Mouse (Mus musculus): ENCODE measurements at regions not wholly inside any gene's neighbourhood (a gene's known extent, or its start where the extent isn't known, plus 50 kb on each side); places are given as distances from the start of the nearest gene placed in this dataset.
A peak's percentile ranks its signal among the peaks of the same experiment; 100 is the strongest.

DNA sequence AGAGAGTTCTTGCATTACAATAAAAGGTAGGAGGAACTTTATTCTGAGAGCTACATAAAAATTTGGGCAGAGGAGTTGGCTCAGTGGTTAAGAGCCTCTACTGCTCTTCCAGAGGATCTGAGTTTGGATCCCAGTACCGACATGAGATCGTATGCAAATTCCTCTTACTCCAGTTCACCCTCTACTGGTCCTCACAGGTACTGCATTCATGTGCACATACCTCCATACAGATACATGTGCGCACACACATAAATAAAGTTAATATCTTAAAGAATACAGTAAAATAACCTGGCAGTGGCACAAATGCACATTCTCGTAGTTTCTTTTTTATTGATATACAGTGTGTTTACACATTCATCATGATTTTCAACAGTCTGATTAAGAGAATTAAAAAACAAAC is 232.4 kb downstream of the Vps13c start:
- no peak for DNase-seq (ENCODE audit: extremely low spot score, low read depth, low spot score)

DNA sequence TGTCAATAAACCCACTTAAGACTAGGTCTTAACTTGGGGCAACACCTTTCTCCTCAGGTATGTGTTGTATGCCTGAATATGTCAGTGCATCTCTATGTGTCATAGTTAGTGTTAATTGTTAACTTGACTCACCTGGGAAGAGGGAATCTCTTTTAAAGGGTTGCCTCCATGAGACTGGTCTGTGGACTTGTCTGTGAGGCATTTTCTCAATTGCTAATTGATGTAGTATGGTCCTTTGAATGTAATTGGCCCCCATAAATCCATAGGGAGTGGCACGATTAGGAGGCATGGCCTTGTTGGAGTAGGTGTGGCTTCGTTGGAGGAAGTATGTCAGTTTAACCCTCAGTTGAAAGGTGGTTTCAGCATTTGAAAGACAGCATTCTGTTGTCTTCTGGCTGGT is 237.1 kb downstream of the Vps13c start:
- DNase-seq (ENCODE audit: extremely low spot score, low read depth, low spot score) = no peak

- no peak for DNase-seq (ENCODE audit: extremely low spot score, low read depth, low spot score)
These were observed 243.1 kb downstream of the Vps13c start for GRCm38 (mm10) chr9:68083341-68083740.

DNA sequence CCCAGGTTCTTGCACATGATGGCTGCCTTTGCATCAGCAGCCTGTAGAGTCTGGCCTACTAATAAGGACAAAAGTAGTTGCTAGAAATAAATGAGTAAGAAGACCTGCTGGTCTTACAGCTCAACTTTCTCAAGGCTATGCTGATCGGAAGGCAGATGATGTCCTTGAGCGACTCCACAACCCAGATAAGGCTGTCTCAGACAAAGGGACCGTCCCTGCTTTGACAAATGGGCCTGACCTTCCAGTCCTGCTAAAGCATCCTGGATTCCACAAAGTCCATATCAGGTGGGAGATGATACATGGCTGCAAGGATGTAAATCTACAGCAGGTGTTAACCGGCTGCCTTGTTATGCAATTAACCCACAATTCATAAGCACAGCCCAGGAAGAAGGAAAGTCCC is 244.8 kb downstream of the Vps13c start:
- no peak for DNase-seq (ENCODE audit: extremely low spot score, low read depth, low spot score)

- DNase-seq (ENCODE audit: extremely low spot score, low read depth, low spot score) = no peak
These were observed 254.4 kb downstream of the Vps13c start for GRCm38 (mm10) chr9:68094561-68094960.

- DNase-seq (ENCODE audit: extremely low spot score, low read depth, low spot score) = no peak
These were observed 269.6 kb downstream of the Vps13c start for GRCm38 (mm10) chr9:68109841-68110240.

DNA sequence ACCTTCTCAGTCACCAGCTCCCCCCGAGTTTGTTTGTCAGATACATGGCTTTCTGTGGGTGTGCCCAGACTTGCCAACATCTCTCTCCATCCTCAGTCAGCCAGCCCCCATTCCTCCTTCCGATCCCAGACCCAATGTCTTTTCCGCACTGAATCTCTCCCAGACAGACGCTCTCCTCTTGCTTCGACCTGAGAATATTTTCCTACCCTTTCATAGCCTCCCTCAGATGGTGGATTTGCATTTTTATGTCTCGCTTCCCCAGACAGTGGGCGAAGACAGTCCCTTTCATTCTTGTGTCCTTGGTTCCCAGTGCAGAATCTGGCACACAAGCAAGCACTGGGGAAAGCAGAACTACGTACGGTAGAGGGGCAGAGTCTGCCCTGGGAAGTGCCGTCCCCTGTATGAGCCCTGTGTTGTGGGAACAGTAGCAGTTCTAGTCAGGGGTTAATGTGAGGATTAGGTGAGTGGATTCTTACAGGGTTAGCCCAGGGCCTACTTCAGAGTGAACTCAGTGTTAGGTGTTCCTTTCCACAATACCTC is 275.0 kb downstream of the Vps13c start:
- DNase-seq (ENCODE audit: extremely low spot score, low read depth, low spot score) = no peak

DNA sequence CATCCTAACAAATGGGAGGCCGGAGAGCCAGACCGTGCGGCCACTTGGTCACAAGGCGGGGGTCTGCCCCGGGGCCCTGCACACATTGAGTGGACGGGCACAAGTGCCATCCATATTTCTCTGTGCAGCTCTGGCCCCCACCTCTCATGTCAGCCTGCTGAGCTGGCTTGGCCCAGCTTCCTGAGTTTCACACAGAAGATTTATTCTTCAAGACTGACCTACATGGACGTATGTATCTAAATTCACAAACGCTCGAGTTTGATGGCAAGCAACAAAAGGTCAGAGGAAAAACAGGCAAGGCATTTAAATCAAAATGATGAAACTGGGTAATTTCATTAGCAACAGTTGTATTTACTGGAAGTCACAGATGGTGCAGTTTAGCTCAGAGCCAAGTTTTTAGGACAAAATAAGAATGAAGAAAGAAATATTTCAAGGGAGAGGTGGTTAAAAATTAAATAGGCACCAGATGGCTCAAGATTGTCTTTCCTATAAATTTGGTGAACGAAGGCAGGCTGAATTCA is 276.1 kb downstream of the Vps13c start:
- peak; percentile 30 for DNase-seq (ENCODE audit: extremely low spot score, low read depth, low spot score)

GRCm38 (mm10) chr9:68118266-68118665 is 278.1 kb downstream of the Vps13c start:
- DNase-seq (ENCODE audit: extremely low spot score, low read depth, low spot score) = no peak

DNA sequence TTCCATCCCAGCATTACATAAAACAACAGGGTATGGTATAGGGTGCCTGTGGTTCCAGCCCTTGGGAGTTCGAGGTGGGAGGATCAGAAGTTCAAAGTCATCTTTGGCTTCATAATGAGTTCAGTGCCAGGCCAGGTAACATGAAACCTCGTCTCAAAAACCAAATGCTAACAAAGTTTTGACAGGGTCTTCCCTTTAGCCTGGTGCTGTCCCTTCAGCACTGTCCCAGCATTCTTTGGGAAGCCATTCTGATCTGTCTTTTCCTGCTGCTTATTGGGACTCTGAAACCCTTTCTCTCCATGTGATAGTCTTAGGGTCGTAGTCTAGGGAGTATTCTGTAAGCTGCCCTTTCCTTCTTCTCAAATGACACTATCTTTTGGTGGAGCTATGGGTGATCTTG is 282.1 kb downstream of the Vps13c start:
- DNase-seq (ENCODE audit: extremely low spot score, low read depth, low spot score) = peak; percentile 14

DNA sequence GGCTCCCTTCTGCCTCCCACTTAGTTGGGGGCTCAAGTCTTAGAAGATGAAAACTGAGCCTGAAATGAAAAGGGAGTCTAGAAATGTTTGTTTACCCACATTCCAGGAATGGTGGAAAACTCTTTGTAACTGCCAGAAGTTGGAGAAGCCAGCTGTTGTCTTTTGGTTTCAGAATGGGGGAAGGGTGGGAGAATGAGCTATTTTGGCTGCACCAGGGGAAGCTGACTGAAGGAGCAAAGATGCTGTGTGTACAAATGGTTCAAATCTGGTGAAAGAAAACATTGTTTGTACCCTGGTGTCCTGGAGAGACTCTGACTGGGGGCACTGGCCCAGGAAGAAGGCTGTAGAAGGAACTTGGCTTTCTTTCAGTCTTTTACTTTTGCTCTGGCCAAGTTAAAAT is 291.1 kb downstream of the Vps13c start:
- no peak for DNase-seq (ENCODE audit: extremely low spot score, low read depth, low spot score)

- no peak for DNase-seq (ENCODE audit: extremely low spot score, low read depth, low spot score)
These were observed 295.4 kb downstream of the Vps13c start for GRCm38 (mm10) chr9:68135446-68136050.

GRCm38 (mm10) chr9:68162813-68163570 is 322.8 kb downstream of the Vps13c start:
- no peak for DNase-seq (ENCODE audit: extremely low spot score, low read depth, low spot score)

GRCm38 (mm10) chr9:68166556-68166955 is 326.4 kb downstream of the Vps13c start:
- DNase-seq (ENCODE audit: extremely low spot score, low read depth, low spot score) = peak; percentile 28

GRCm38 (mm10) chr9:68188921-68189320 is 348.7 kb downstream of the Vps13c start:
- no peak for DNase-seq (ENCODE audit: extremely low spot score, low read depth, low spot score)

DNA sequence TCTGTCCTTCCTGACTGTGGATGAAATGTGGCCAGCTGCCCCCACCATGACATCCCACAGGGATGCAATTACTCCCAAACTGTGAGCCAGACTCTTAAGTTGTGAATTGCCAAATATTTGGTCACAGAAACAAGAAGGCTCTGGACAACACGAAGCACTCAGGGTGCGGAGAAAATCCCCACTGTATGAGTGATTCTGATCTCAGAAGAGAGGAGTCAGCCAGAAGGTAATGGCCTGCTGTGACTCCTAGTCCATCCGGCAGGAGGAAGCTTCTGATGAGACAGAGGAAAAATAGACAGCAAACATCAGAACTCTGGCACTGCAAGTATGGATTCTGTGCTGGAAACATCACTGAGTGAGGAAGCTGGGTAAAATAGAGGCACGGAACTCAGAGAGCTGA is 359.6 kb downstream of the Vps13c start:
- no peak for DNase-seq (ENCODE audit: extremely low spot score, low read depth, low spot score)

GRCm38 (mm10) chr9:68201031-68201430 is 360.8 kb downstream of the Vps13c start:
- no peak for DNase-seq (ENCODE audit: extremely low spot score, low read depth, low spot score)

DNA sequence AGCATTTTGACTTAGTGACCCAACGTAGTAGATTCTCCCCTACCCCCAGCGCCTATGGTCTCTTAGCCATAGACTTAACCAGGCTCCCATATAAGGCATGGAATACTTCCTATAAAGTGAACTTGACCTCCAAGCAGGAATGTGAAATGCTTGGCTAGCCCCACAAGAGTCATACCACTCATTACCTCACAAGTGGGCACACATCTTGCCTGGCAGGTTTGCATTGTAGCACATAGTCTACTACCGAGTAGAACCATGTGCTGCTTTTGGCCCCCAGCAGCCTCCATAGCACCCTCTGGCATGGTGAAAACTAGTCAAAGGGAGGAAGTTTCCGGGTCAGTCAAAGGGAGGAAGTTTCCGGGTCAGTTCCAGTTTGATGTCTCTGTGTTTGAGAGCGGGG is 385.5 kb downstream of the Vps13c start:
- DNase-seq (ENCODE audit: extremely low spot score, low read depth, low spot score) = no peak

GRCm38 (mm10) chr9:68231131-68231530 is 390.9 kb downstream of the Vps13c start:
- no peak for DNase-seq (ENCODE audit: extremely low spot score, low read depth, low spot score)

DNA sequence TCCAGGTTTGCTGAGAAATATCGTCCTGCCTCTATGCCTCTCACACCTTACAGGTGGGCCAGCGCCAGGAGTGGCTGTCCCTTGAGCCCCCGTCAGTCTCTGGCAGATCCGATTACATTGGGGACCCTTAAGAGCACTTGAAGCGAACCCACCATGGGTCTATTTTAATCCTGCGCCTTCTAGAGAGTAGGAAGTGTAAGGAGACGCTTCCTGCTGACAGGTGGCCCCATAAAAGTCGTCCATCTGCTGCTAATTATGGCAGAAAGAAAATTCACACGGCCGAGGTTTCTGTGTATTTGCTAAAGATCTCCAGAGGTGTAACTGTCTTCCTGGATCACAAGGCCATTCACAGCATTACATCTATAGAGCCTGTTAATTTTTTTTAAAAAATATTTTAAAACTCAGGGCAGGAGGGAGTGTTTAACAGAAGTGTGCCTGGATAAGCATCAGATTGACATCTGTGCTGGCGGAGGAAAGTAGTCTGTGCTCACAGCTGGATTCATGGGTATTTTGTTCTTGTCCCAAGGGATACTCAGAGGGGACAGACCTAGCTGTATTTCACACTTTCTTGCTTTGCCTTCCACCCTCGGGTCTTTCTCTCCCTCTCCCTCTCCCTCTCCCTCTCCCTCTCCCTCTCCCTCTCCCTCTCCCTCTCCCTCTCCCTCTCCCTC is 394.9 kb downstream of the Vps13c start:
- peak; percentile 44 for DNase-seq (ENCODE audit: extremely low spot score, low read depth, low spot score)

GRCm38 (mm10) chr9:68239121-68239520 is 398.9 kb downstream of the Vps13c start:
- DNase-seq (ENCODE audit: extremely low spot score, low read depth, low spot score) = no peak

GRCm38 (mm10) chr9:68239551-68239950 is 399.4 kb downstream of the Vps13c start:
- DNase-seq (ENCODE audit: extremely low spot score, low read depth, low spot score) = no peak

Data from hindlimb bud, embryonic 11.5 days (tissue).